Mouse (Mus musculus) erythroblast, embryonic 14.5 days (primary cell): ENCODE measurements around the gene Cep63.

ENCODE experiments used
- GATA1 ChIP-seq: IDR thresholded peaks from 2 replicates; pipeline ENCODE4 v1.6.1; 2012; ENCODE audit warnings: low read length, inconsistent platforms, mixed read lengths
- TAL1 ChIP-seq: IDR thresholded peaks from 3 replicates; pipeline ENCODE4 v1.6.1; 2012; ENCODE audit warnings: low read length, inconsistent platforms, mixed read lengths

- TF ChIP-seq TAL1 = no peak
- no peak for TF ChIP-seq GATA1
Observed at GRCm38 (mm10) chr9:102651199-102651720, 24.9 kb upstream of the Cep63 start.
